Comparison of ENCODE assay signal across 8 mouse cellular contexts in genomic region chr1:74304339-74304790, GRCm38 (mm10). TPM values are rescaled to one million over a fixed set of nuclear protein-coding genes. Genes with fewer than 3 reads are reported as not detected.
DNase-seq lines count a peak whose midpoint lies in the region; ATAC-seq and TF ChIP-seq lines count a peak whose summit lies in the region.

No protein-coding gene starts in this region.

- TF ChIP-seq CTCF in lung, embryonic 14.5 days (IDR thresholded peaks at IDR 0.05; ENCODE audit: low read depth): no peak
- TF ChIP-seq CTCF in small intestine, adult 2 months (IDR thresholded peaks at IDR 0.05; ENCODE audit: extremely low read depth, insufficient read length, insufficient replicate concordance, low read depth, low read length): no peak

- TF ChIP-seq POLR2A in small intestine, adult 2 months (IDR thresholded peaks at IDR 0.05; ENCODE audit: low read depth, low read length): no peak

- ATAC-seq in lung, embryonic 14.5 days (ENCODE audit: insufficient read depth): peak; percentile 7; the same call in 1 of the 2 replicates
- peak; percentile 21; the same call in 1 of the 2 replicates for ATAC-seq in liver, embryonic 12.5 days

- H3K4me3 ChIP-seq in lung, embryonic 14.5 days (ENCODE audit: low read depth, low read length): peak overlapping the region; percentile 73
- H3K4me3 ChIP-seq in erythroblast, embryonic 14.5 days (replicated peaks): peak overlapping the region; percentile 74
- H3K4me3 ChIP-seq in liver, embryonic 12.5 days: peak overlapping the region; percentile 71
- H3K4me3 ChIP-seq in small intestine, adult 2 months (ENCODE audit: low read depth, low read length): peak overlapping the region; percentile 76

- 3% methylated on average over 12 of the region's 12 CpGs for WGBS in lung, embryonic 14.5 days
- 8% methylated on average over 12 of the region's 12 CpGs for WGBS in liver, embryonic 12.5 days (ENCODE audit: insufficient replicate concordance)
- WGBS in small intestine, adult 2 months: 2% methylated on average over 12 of the region's 12 CpGs

- no peaks in the 10 kb centered on the region for H3K36me3 ChIP-seq in lung, embryonic 14.5 days (ENCODE audit: insufficient read depth)
- H3K36me3 ChIP-seq in erythroblast, embryonic 14.5 days (ENCODE audit: control insufficient read depth): peaks cover 6% of the 10 kb centered on the region
- no peaks in the 10 kb centered on the region for H3K36me3 ChIP-seq in liver, embryonic 12.5 days
- no peaks in the 10 kb centered on the region for H3K36me3 ChIP-seq in small intestine, adult 2 months (ENCODE audit: control insufficient read depth, insufficient read depth, low read length)

- intact Hi-C loops in gastrocnemius, postnatal 36 days (cut with DNase I): no loop called here

- no peak for DNase-seq in lung, embryonic 14.5 days
- no peak for DNase-seq in lung, postnatal 14 days
- no peak for DNase-seq in cerebellum, postnatal 10 days
- no peak for DNase-seq in kidney, postnatal 10 days
- DNase-seq in gastrocnemius, postnatal 36 days: no peak

- peak overlapping the region; percentile 95 for H3K27ac ChIP-seq in lung, embryonic 14.5 days (ENCODE audit: low read depth)
- H3K27ac ChIP-seq in liver, embryonic 12.5 days: peak overlapping the region; percentile 76
- H3K27ac ChIP-seq in small intestine, adult 2 months (ENCODE audit: insufficient read depth, low read depth, low read length): peak overlapping the region; percentile 91

- H3K9me3 ChIP-seq in lung, embryonic 14.5 days (ENCODE audit: low read depth, low read length): no peaks in the 10 kb centered on the region
- no peaks in the 10 kb centered on the region for H3K9me3 ChIP-seq in erythroblast, embryonic 14.5 days (ENCODE audit: control insufficient read depth, low read length)
- no peaks in the 10 kb centered on the region for H3K9me3 ChIP-seq in liver, embryonic 12.5 days (replicated peaks)

- peak overlapping the region; percentile 84 for H3K4me2 ChIP-seq in lung, embryonic 14.5 days
- peak overlapping the region; percentile 95 for H3K4me2 ChIP-seq in liver, embryonic 12.5 days

- H3K9ac ChIP-seq in lung, embryonic 14.5 days: peak overlapping the region; percentile 86
- peak overlapping the region; percentile 87 for H3K9ac ChIP-seq in liver, embryonic 12.5 days

- peaks cover 13% of the 10 kb centered on the region; the same call in 1 of the 2 replicates for H3K4me1 ChIP-seq in lung, embryonic 14.5 days (ENCODE audit: insufficient read depth)
- peaks cover 47% of the 10 kb centered on the region for H3K4me1 ChIP-seq in erythroblast, embryonic 14.5 days (ENCODE audit: control insufficient read depth)
- peaks cover 71% of the 10 kb centered on the region for H3K4me1 ChIP-seq in liver, embryonic 12.5 days
- H3K4me1 ChIP-seq in small intestine, adult 2 months (ENCODE audit: control insufficient read depth, insufficient read depth, insufficient read length, low read length): peaks cover 31% of the 10 kb centered on the region

- H3K27me3 ChIP-seq in lung, embryonic 14.5 days (ENCODE audit: insufficient read depth, low read length): no peaks in the 10 kb centered on the region
- no peaks in the 10 kb centered on the region; the same call in 1 of the 2 replicates for H3K27me3 ChIP-seq in erythroblast, embryonic 14.5 days (ENCODE audit: control insufficient read depth)
- H3K27me3 ChIP-seq in liver, embryonic 12.5 days (replicated peaks): no peaks in the 10 kb centered on the region
- no peaks in the 10 kb centered on the region for H3K27me3 ChIP-seq in small intestine, adult 2 months (ENCODE audit: control insufficient read depth, insufficient read depth, low read length)

RNA-seq across cellular contexts. Expression of gene Tmbim1, which starts 1.1 kb away (rescaled TPM):
- polyA plus RNA-seq in lung, embryonic 14.5 days (2014; fragmentation: Nextera tagmentation; extraction: Ambion mirVana): 25.5 and 29.8 TPM in 2 replicates
- 2.7 and 3.3 TPM in 2 replicates for polyA plus RNA-seq in erythroblast, embryonic 14.5 days (2012)
- polyA plus RNA-seq in liver, embryonic 12.5 days (2016; fragmentation: Nextera tagmentation; extraction: Ambion mirVana): 17.5 and 18.6 TPM in 2 replicates
- polyA plus RNA-seq in small intestine, adult 2 months (2012; rRNA removed): 497 and 689 TPM in 2 replicates
- total RNA-seq in gastrocnemius, postnatal 36 days (2021): 10 to 100 TPM; 23.0 to 28.8 TPM

RNA-seq across cellular contexts. Expression of gene Pnkd, which starts 19.6 kb away (rescaled TPM):
- polyA plus RNA-seq in lung, embryonic 14.5 days (2014; fragmentation: Nextera tagmentation; extraction: Ambion mirVana): 103 and 104 TPM in 2 replicates
- polyA plus RNA-seq in erythroblast, embryonic 14.5 days (2012): 10.0 and 10.9 TPM in 2 replicates
- polyA plus RNA-seq in liver, embryonic 12.5 days (2016; fragmentation: Nextera tagmentation; extraction: Ambion mirVana): 45.7 and 48.7 TPM in 2 replicates
- polyA plus RNA-seq in small intestine, adult 2 months (2012; rRNA removed): 36.9 and 62.6 TPM in 2 replicates
- total RNA-seq in gastrocnemius, postnatal 36 days (2021): 10 to 100 TPM; 53.4 to 54.8 TPM

RNA-seq across cellular contexts. Expression of gene Aamp, which starts 19.8 kb away (rescaled TPM):
- polyA plus RNA-seq in lung, embryonic 14.5 days (2014; fragmentation: Nextera tagmentation; extraction: Ambion mirVana): 233 and 236 TPM in 2 replicates
- polyA plus RNA-seq in erythroblast, embryonic 14.5 days (2012): 12.2 and 15.5 TPM in 2 replicates
- 119 and 120 TPM in 2 replicates for polyA plus RNA-seq in liver, embryonic 12.5 days (2016; fragmentation: Nextera tagmentation; extraction: Ambion mirVana)
- polyA plus RNA-seq in small intestine, adult 2 months (2012; rRNA removed): 81.6 and 160 TPM in 2 replicates
- total RNA-seq in gastrocnemius, postnatal 36 days (2021): 10 to 100 TPM; 64.7 to 71.3 TPM

RNA-seq across cellular contexts. Expression of gene Gpbar1, which starts 26.0 kb away (rescaled TPM):
- 0.18 and 0.57 TPM in 2 replicates for polyA plus RNA-seq in lung, embryonic 14.5 days (2014; fragmentation: Nextera tagmentation; extraction: Ambion mirVana)
- polyA plus RNA-seq in erythroblast, embryonic 14.5 days (2012): not detected in 2 replicates
- polyA plus RNA-seq in liver, embryonic 12.5 days (2016; fragmentation: Nextera tagmentation; extraction: Ambion mirVana): 1.2 and 1.5 TPM in 2 replicates
- polyA plus RNA-seq in small intestine, adult 2 months (2012; rRNA removed): 1.8 and 3.1 TPM in 2 replicates
- total RNA-seq in gastrocnemius, postnatal 36 days (2021): not detected

RNA-seq across cellular contexts. Expression of gene Catip, which starts 57.5 kb away (rescaled TPM):
- 0.62 and 0.63 TPM in 2 replicates for polyA plus RNA-seq in lung, embryonic 14.5 days (2014; fragmentation: Nextera tagmentation; extraction: Ambion mirVana)
- not detected in 2 replicates for polyA plus RNA-seq in erythroblast, embryonic 14.5 days (2012)
- polyA plus RNA-seq in liver, embryonic 12.5 days (2016; fragmentation: Nextera tagmentation; extraction: Ambion mirVana): 0.11 and 0.14 TPM in 2 replicates
- polyA plus RNA-seq in small intestine, adult 2 months (2012; rRNA removed): 0.05 and 0.39 TPM in 2 replicates
- under 1 TPM in 1 of 2 experiments, not detected in 1; 0.12 TPM for total RNA-seq in gastrocnemius, postnatal 36 days (2021)

Comparison
In these comparisons a context has a peak if more than half of its experiments do, and no peak if none do; other contexts are left out.
1. RNA of gene Tmbim1, which starts 1.1 kb away (polyA plus RNA-seq): 497 to 689 TPM in small intestine, adult 2 months; 25.5 to 29.8 TPM in lung, embryonic 14.5 days, 17.5 to 18.6 TPM in liver, embryonic 12.5 days and 2.7 to 3.3 TPM in erythroblast, embryonic 14.5 days; every median in the first group is over 10 times any median in the second.
2. Peak in every context shown above with its lines, with median percentiles within 50 percentile points of each other: H3K27ac ChIP-seq and H3K4me3 ChIP-seq.